Mouse (Mus musculus) heart, embryonic 11.5 days (tissue): ENCODE results near the gene Ints5. TPM values are rescaled to one million over a fixed set of nuclear protein-coding genes. Genes with fewer than 3 reads are reported as not detected.

Experiments
- ATAC-seq: fragments of 200-750 bp; cut with Nextera tagmentation; replicated peaks from 2 replicates; pipeline ENCODE4 v1.8.0; 2017; ENCODE audit warnings: moderate library complexity; ENCODE audit not compliant: insufficient number of reproducible peaks, low FRiP score, low TSS enrichment
- H3K27ac ChIP-seq: fragments of 300-500 bp; sonication (generic); 2 replicates; pipeline ENCODE4 v1.5.1; 2014; ENCODE audit warnings: mild to moderate bottlenecking, low read depth, low read length
- H3K27me3 ChIP-seq: fragments of 300-500 bp; sonication (generic); 2 replicates; pipeline ENCODE4 v1.6.1; 2014; ENCODE audit warnings: mild to moderate bottlenecking, low read length, mixed read lengths; ENCODE audit not compliant: control insufficient read depth, insufficient read depth
- H3K36me3 ChIP-seq: fragments of 300-500 bp; sonication (generic); 2 replicates; pipeline ENCODE4 v1.6.1; 2014; ENCODE audit warnings: mild to moderate bottlenecking, low read length, moderate library complexity, mixed read lengths; ENCODE audit not compliant: control insufficient read depth, insufficient read depth
- H3K4me1 ChIP-seq: fragments of 300-500 bp; sonication (generic); 2 replicates; pipeline ENCODE4 v1.6.1; 2014; ENCODE audit warnings: low read length; ENCODE audit not compliant: control insufficient read depth, insufficient read depth
- H3K4me2 ChIP-seq: fragments of 300-500 bp; sonication (generic); 2 replicates; pipeline ENCODE4 v1.6.1; 2014; ENCODE audit warnings: mild to moderate bottlenecking, moderate library complexity
- H3K4me3 ChIP-seq: fragments of 300-500 bp; sonication (generic); 2 replicates; pipeline ENCODE4 v1.5.1; 2014; ENCODE audit warnings: low read depth, low read length
- H3K9ac ChIP-seq: fragments of 300-500 bp; sonication (generic); 2 replicates; pipeline ENCODE4 v1.6.1; 2014; ENCODE audit warnings: mild to moderate bottlenecking, low read depth, low read length, moderate library complexity
- H3K9me3 ChIP-seq: fragments of 300-500 bp; sonication (generic); replicated peaks from 2 replicates; pipeline ENCODE4 v1.6.1; 2016; ENCODE audit warnings: low read length; ENCODE audit not compliant: control insufficient read depth
- WGBS: fragments of 180-500 bp; shearing (Covaris S2); extraction: QIAGEN DNeasy Blood & Tissue Kit; methylation state at CpG from one replicate; pipeline ENCODE4 v1.1.7; 2014; ENCODE audit not compliant: insufficient replicate concordance; 5-methylcytosine and 5-hydroxymethylcytosine counted together
- polyA plus RNA-seq: library from polyadenylated mRNA; unstranded; fragments of >200 nt; fragmentation: Nextera tagmentation; extraction: Ambion mirVana; gene quantifications from 2 replicates; pipeline ENCODE4 v1.2.1, GENCODE M21; 2014

Ints5 gene
- polyA plus RNA-seq: 19.2 and 24.6 TPM in 2 replicates

- Histone ChIP-seq H3K9ac (peak within 1 kb of the TSS; percentile 92), H3K4me2 (peak within 1 kb of the TSS; percentile 93), H3K27ac (peak within 1 kb of the TSS; percentile 79), H3K4me3 (peak within 1 kb of the TSS; percentile 83), H3K36me3 (0 out of 2 replicates have a peak, but pooled peaks cover 13% of the 10 kb centered on the region), H3K27me3 (no peaks in the 10 kb centered on the region), H3K9me3 (no peaks in the 10 kb centered on the region), H3K4me1 (peaks cover 11% of the 10 kb centered on the region)
- 2% methylated on average over 54 of the region's 54 CpGs for WGBS
- peak; percentile 60; the same call in 1 of the 2 replicates for ATAC-seq
These were observed at the start of gene Ints5 for GRCm38 (mm10) chr19:8892829-8893766. Gene Ints5 (plus strand): TSS chr19:8893005.

- Histone ChIP-seq H3K4me2 (no peak overlapping the region), H3K27ac (no peak overlapping the region), H3K9me3 (no peaks in the 10 kb centered on the region), H3K4me1 (peaks cover 13% of the 10 kb centered on the region), H3K4me3 (no peak overlapping the region), H3K36me3 (peaks cover 5% of the 10 kb centered on the region; the same call in 1 of the 2 replicates), H3K9ac (no peak overlapping the region), H3K27me3 (no peaks in the 10 kb centered on the region)
- 64% methylated on average over 5 of the region's 5 CpGs for WGBS
- ATAC-seq: no peak
These were observed 48.3 kb upstream of the Ints5 start for GRCm38 (mm10) chr19:8844371-8845129.

- Histone ChIP-seq H3K36me3 (0 out of 2 replicates have a peak, but pooled peaks cover 3% of the 10 kb centered on the region), H3K27ac (no peak overlapping the region), H3K9me3 (no peaks in the 10 kb centered on the region), H3K4me3 (no peak overlapping the region), H3K4me1 (peaks cover 4% of the 10 kb centered on the region; the same call in 1 of the 2 replicates), H3K27me3 (no peaks in the 10 kb centered on the region), H3K4me2 (no peak overlapping the region), H3K9ac (no peak overlapping the region)
- 68% methylated on average over 5 of the region's 5 CpGs for WGBS
- ATAC-seq: no peak
These were observed 44.4 kb upstream of the Ints5 start for GRCm38 (mm10) chr19:8848356-8848755.

GRCm38 (mm10) chr19:8850402-8850901 is 42.4 kb upstream of the Ints5 start, which contains the start of gene Lrrn4cl:
Gene Lrrn4cl (plus strand): TSS chr19:8850768.
- Histone ChIP-seq H3K27ac (no peak within 1 kb of the TSS), H3K4me1 (peaks cover 4% of the 10 kb centered on the region; the same call in 1 of the 2 replicates), H3K27me3 (no peaks in the 10 kb centered on the region), H3K9ac (no peak within 1 kb of the TSS), H3K4me2 (peak within 1 kb of the TSS; percentile 7; the same call in 1 of the 2 replicates), H3K36me3 (0 out of 2 replicates have a peak, but pooled peaks cover 3% of the 10 kb centered on the region), H3K9me3 (no peaks in the 10 kb centered on the region), H3K4me3 (no peak within 1 kb of the TSS)
- ATAC-seq: no peak; the same call in 1 of the 2 replicates
- 26% methylated on average over 7 of the region's 7 CpGs for WGBS

- no peak for ATAC-seq
- 0 out of 2 replicates have a peak, but pooled peaks cover 3% of the 10 kb centered on the region for H3K36me3 ChIP-seq
- no peak overlapping the region for H3K4me3 ChIP-seq
- H3K27me3 ChIP-seq: no peaks in the 10 kb centered on the region
- no peak overlapping the region for H3K9ac ChIP-seq
- H3K4me1 ChIP-seq: peaks cover 4% of the 10 kb centered on the region; the same call in 1 of the 2 replicates
- 41% methylated on average over 7 of the region's 7 CpGs for WGBS
- H3K27ac ChIP-seq: no peak overlapping the region
- H3K9me3 ChIP-seq: no peaks in the 10 kb centered on the region
- no peak overlapping the region for H3K4me2 ChIP-seq
These were observed 41.2 kb upstream of the Ints5 start for GRCm38 (mm10) chr19:8851639-8852038.

GRCm38 (mm10) chr19:8852236-8852928 is 40.4 kb upstream of the Ints5 start:
- Histone ChIP-seq H3K4me1 (peaks cover 4% of the 10 kb centered on the region; the same call in 1 of the 2 replicates), H3K36me3 (no peaks in the 10 kb centered on the region), H3K9ac (no peak overlapping the region), H3K9me3 (no peaks in the 10 kb centered on the region), H3K4me2 (no peak overlapping the region), H3K4me3 (no peak overlapping the region), H3K27ac (no peak overlapping the region), H3K27me3 (no peaks in the 10 kb centered on the region)
- no peak for ATAC-seq
- WGBS: 47% methylated on average over 10 of the region's 10 CpGs

- Histone ChIP-seq H3K27me3 (no peaks in the 10 kb centered on the region), H3K9ac (no peak overlapping the region), H3K4me2 (no peak overlapping the region), H3K27ac (no peak overlapping the region), H3K4me1 (peaks cover 4% of the 10 kb centered on the region; the same call in 1 of the 2 replicates), H3K4me3 (no peak overlapping the region), H3K9me3 (no peaks in the 10 kb centered on the region), H3K36me3 (no peaks in the 10 kb centered on the region)
- ATAC-seq: no peak
- WGBS: 71% methylated on average over 3 of the region's 3 CpGs
These were observed 39.7 kb upstream of the Ints5 start for GRCm38 (mm10) chr19:8853117-8853516.

GRCm38 (mm10) chr19:8857689-8858088 is 35.1 kb upstream of the Ints5 start:
- no peak for ATAC-seq
- Histone ChIP-seq H3K27ac (no peak overlapping the region), H3K9me3 (no peaks in the 10 kb centered on the region), H3K4me1 (no peaks in the 10 kb centered on the region), H3K4me3 (no peak overlapping the region), H3K9ac (no peak overlapping the region), H3K4me2 (no peak overlapping the region), H3K27me3 (no peaks in the 10 kb centered on the region), H3K36me3 (no peaks in the 10 kb centered on the region)
- WGBS: 46% methylated on average over 4 of the region's 4 CpGs
